Mouse (Mus musculus) embryonic fibroblast, embryonic 13.5 days (primary cell): ENCODE measurements at regions not wholly inside any gene's neighbourhood (a gene's known extent, or its start where the extent isn't known, plus 50 kb on each side); places are given as distances from the start of the nearest gene placed in this dataset.

Source experiments
- H3K27ac ChIP-seq: 2 replicates; pipeline ENCODE4 v1.5.1; 2012; ENCODE audit warnings: low read length, control low read depth, inconsistent platforms; ENCODE audit not compliant: insufficient read depth
- H3K4me1 ChIP-seq: 2 replicates; pipeline ENCODE4 v1.6.1; 2011; ENCODE audit warnings: low read length; ENCODE audit not compliant: control insufficient read depth, insufficient read depth
- H3K4me3 ChIP-seq: 2 replicates; pipeline ENCODE4 v1.5.1; 2011; ENCODE audit warnings: mild to moderate bottlenecking, control low read depth, low read length; ENCODE audit not compliant: insufficient read depth
- CTCF ChIP-seq: IDR thresholded peaks from 2 replicates; pipeline ENCODE4 v1.5.1; 2011; ENCODE audit warnings: mild to moderate bottlenecking, control low read depth, low read length, moderate library complexity, borderline replicate concordance; ENCODE audit not compliant: insufficient read depth
- POLR2A ChIP-seq: IDR thresholded peaks from 2 replicates; pipeline ENCODE4 v1.6.1; 2011; ENCODE audit warnings: low read depth, mild to moderate bottlenecking, control low read depth, low read length, moderate library complexity

- Histone ChIP-seq H3K27ac (peak overlapping the region; percentile 58), H3K4me3 (no peak overlapping the region), H3K4me1 (peaks cover 5% of the 10 kb centered on the region; the same call in 1 of the 2 replicates)
- TF ChIP-seq CTCF (no peak), POLR2A (no peak)
Measured at GRCm38 (mm10) chr15:96883754-96884153, 172.0 kb downstream of the Slc38a4 start.

- Histone ChIP-seq H3K4me3 (no peak overlapping the region), H3K27ac (peak overlapping the region; percentile 82), H3K4me1 (peaks cover 5% of the 10 kb centered on the region; the same call in 1 of the 2 replicates)
- TF ChIP-seq CTCF: no peak
- TF ChIP-seq POLR2A: no peak
Measured at GRCm38 (mm10) chr15:96882211-96882610, 173.5 kb downstream of the Slc38a4 start.

- Histone ChIP-seq H3K4me1 (peaks cover 5% of the 10 kb centered on the region; the same call in 1 of the 2 replicates), H3K27ac (peak overlapping the region; percentile 82), H3K4me3 (no peak overlapping the region)
- TF ChIP-seq POLR2A (no peak), CTCF (no peak)
Measured at GRCm38 (mm10) chr15:96881519-96882170, 174.1 kb downstream of the Slc38a4 start.

GRCm38 (mm10) chr15:96880066-96880465 is 175.7 kb downstream of the Slc38a4 start:
- no peak overlapping the region for H3K4me3 ChIP-seq
- TF ChIP-seq POLR2A (no peak), CTCF (no peak)
- no peak overlapping the region for H3K27ac ChIP-seq
- peaks cover 5% of the 10 kb centered on the region; the same call in 1 of the 2 replicates for H3K4me1 ChIP-seq

GRCm38 (mm10) chr15:96878796-96879195 is 177.0 kb downstream of the Slc38a4 start:
- Histone ChIP-seq H3K4me3 (no peak overlapping the region), H3K27ac (no peak overlapping the region; the same call in 1 of the 2 replicates), H3K4me1 (peaks cover 9% of the 10 kb centered on the region)
- TF ChIP-seq POLR2A: no peak
- no peak for TF ChIP-seq CTCF

GRCm38 (mm10) chr15:96877931-96878330 is 177.8 kb downstream of the Slc38a4 start:
- Histone ChIP-seq H3K27ac (peak overlapping the region; percentile 12), H3K4me3 (no peak overlapping the region), H3K4me1 (peaks cover 15% of the 10 kb centered on the region)
- TF ChIP-seq CTCF (no peak), POLR2A (no peak)

GRCm38 (mm10) chr15:96877271-96877670 is 177.7 kb upstream of the Slc38a2 start:
- Histone ChIP-seq H3K4me3 (no peak overlapping the region), H3K4me1 (peaks cover 16% of the 10 kb centered on the region), H3K27ac (peak overlapping the region; percentile 12)
- TF ChIP-seq CTCF: no peak
- TF ChIP-seq POLR2A: no peak

GRCm38 (mm10) chr15:96874145-96874544 is 174.6 kb upstream of the Slc38a2 start:
- H3K4me1 ChIP-seq: peaks cover 13% of the 10 kb centered on the region
- TF ChIP-seq CTCF: no peak
- TF ChIP-seq POLR2A: no peak
- no peak overlapping the region for H3K4me3 ChIP-seq
- peak overlapping the region; percentile 98 for H3K27ac ChIP-seq

GRCm38 (mm10) chr15:96873562-96873961 is 174.0 kb upstream of the Slc38a2 start:
- Histone ChIP-seq H3K27ac (peak overlapping the region; percentile 54), H3K4me1 (peaks cover 13% of the 10 kb centered on the region), H3K4me3 (no peak overlapping the region)
- TF ChIP-seq CTCF (no peak), POLR2A (no peak)

GRCm38 (mm10) chr15:96873126-96873525 is 173.6 kb upstream of the Slc38a2 start:
- no peak for TF ChIP-seq POLR2A
- TF ChIP-seq CTCF: no peak
- Histone ChIP-seq H3K27ac (peak overlapping the region; percentile 54), H3K4me1 (peaks cover 13% of the 10 kb centered on the region), H3K4me3 (no peak overlapping the region)
